Mouse (Mus musculus): Measurements from ENCODE around the gene Gch1.
A peak's percentile ranks its signal among the peaks of the same experiment; 100 is the strongest.

The Gch1 gene

GRCm38 (mm10) chr14:47206601-47207000 is 17.4 kb upstream of the Gch1 start:
- DNase-seq (ENCODE audit: low read depth, low spot score), result no peak

GRCm38 (mm10) chr14:47205270-47205972 is 16.2 kb upstream of the Gch1 start:
- DNase-seq (ENCODE audit: low read depth, low spot score), result no peak

GRCm38 (mm10) chr14:47197340-47197739 is 8.1 kb upstream of the Gch1 start:
- DNase-seq (ENCODE audit: low read depth, low spot score), result no peak

GRCm38 (mm10) chr14:47196711-47197110 is 7.5 kb upstream of the Gch1 start:
- DNase-seq (ENCODE audit: low read depth, low spot score), result no peak

- DNase-seq (ENCODE audit: low read depth, low spot score), result peak; percentile 88
These were observed 4.9 kb upstream of the Gch1 start for GRCm38 (mm10) chr14:47194096-47194495.

- peak; percentile 67 for DNase-seq (ENCODE audit: low read depth, low spot score)
These were observed 4.3 kb upstream of the Gch1 start for GRCm38 (mm10) chr14:47193506-47193905.

- no peak for DNase-seq (ENCODE audit: low read depth, low spot score)
These were observed 2.6 kb upstream of the Gch1 start for GRCm38 (mm10) chr14:47191861-47192260.

- no peak for DNase-seq (ENCODE audit: low read depth, low spot score)
These were observed 1.4 kb upstream of the Gch1 start for GRCm38 (mm10) chr14:47190626-47191025.

- no peak for DNase-seq (ENCODE audit: low read depth, low spot score)
These were observed 382 bp upstream of the Gch1 start for GRCm38 (mm10) chr14:47189635-47189955.

- DNase-seq (ENCODE audit: low read depth, low spot score), result no peak
These were observed 752 bp downstream of the Gch1 start for GRCm38 (mm10) chr14:47188475-47188847.

- DNase-seq (ENCODE audit: low read depth, low spot score), result peak; percentile 74
These were observed 1.4 kb downstream of the Gch1 start for GRCm38 (mm10) chr14:47187666-47188360.

GRCm38 (mm10) chr14:47187261-47187660 is 2.0 kb downstream of the Gch1 start:
- no peak for DNase-seq (ENCODE audit: low read depth, low spot score)

GRCm38 (mm10) chr14:47186561-47186960 is 2.7 kb downstream of the Gch1 start:
- DNase-seq (ENCODE audit: low read depth, low spot score), result no peak

- peak; percentile 30 for DNase-seq (ENCODE audit: low read depth, low spot score)
These were observed 7.5 kb downstream of the Gch1 start for GRCm38 (mm10) chr14:47181497-47182290.

- DNase-seq (ENCODE audit: low read depth, low spot score), result no peak
These were observed 10.4 kb downstream of the Gch1 start for GRCm38 (mm10) chr14:47178851-47179250.

- no peak for DNase-seq (ENCODE audit: low read depth, low spot score)
These were observed 11.3 kb downstream of the Gch1 start for GRCm38 (mm10) chr14:47177846-47178414.

- DNase-seq (ENCODE audit: low read depth, low spot score), result no peak
These were observed 13.0 kb downstream of the Gch1 start for GRCm38 (mm10) chr14:47176226-47176625.

GRCm38 (mm10) chr14:47175136-47175535 is 14.1 kb downstream of the Gch1 start:
- DNase-seq (ENCODE audit: low read depth, low spot score), result no peak

- DNase-seq (ENCODE audit: low read depth, low spot score), result no peak
These were observed 17.1 kb downstream of the Gch1 start for GRCm38 (mm10) chr14:47172073-47172472.

GRCm38 (mm10) chr14:47170499-47171109 is 18.6 kb downstream of the Gch1 start:
- no peak for DNase-seq (ENCODE audit: low read depth, low spot score)

GRCm38 (mm10) chr14:47169677-47170410 is 19.4 kb downstream of the Gch1 start:
- no peak for DNase-seq (ENCODE audit: low read depth, low spot score)
